Mouse (Mus musculus) testis, adult 2 months (tissue): ENCODE data around the gene Esam. TPM values are rescaled to one million over a fixed set of nuclear protein-coding genes. Genes with fewer than 3 reads are reported as not detected.

ENCODE experiments used
- H3K27ac ChIP-seq: fragments of 200-500 bp; 2 replicates; pipeline ENCODE4 v1.5.1; 2012; ENCODE audit warnings: low read depth, low read length; ENCODE audit not compliant: control insufficient read depth, insufficient read depth
- H3K27me3 ChIP-seq: fragments of 200-500 bp; 2 replicates; pipeline ENCODE4 v1.6.1; 2012; ENCODE audit warnings: mild to moderate bottlenecking, low read length, moderate library complexity; ENCODE audit not compliant: control insufficient read depth, insufficient read depth
- H3K36me3 ChIP-seq: fragments of 200-500 bp; 2 replicates; pipeline ENCODE4 v1.6.1; 2012; ENCODE audit warnings: mild to moderate bottlenecking, low read length; ENCODE audit not compliant: control insufficient read depth, insufficient read depth
- H3K4me1 ChIP-seq: fragments of 200-500 bp; 2 replicates; pipeline ENCODE4 v1.6.1; 2012; ENCODE audit warnings: low read length; ENCODE audit not compliant: control insufficient read depth, insufficient read depth
- H3K4me3 ChIP-seq: fragments of 200-500 bp; 2 replicates; pipeline ENCODE4 v1.5.1; 2012; ENCODE audit warnings: low read depth, mild to moderate bottlenecking, low read length, moderate library complexity, mixed read lengths; ENCODE audit not compliant: control insufficient read depth
- CTCF ChIP-seq: fragments of 200-500 bp; IDR thresholded peaks from 2 replicates; pipeline ENCODE4 v1.5.1; 2012; ENCODE audit warnings: low read depth, mild to moderate bottlenecking, inconsistent platforms, low read length, moderate library complexity; ENCODE audit not compliant: control insufficient read depth, insufficient read depth, insufficient replicate concordance
- POLR2A ChIP-seq: fragments of 200-500 bp; IDR thresholded peaks from 2 replicates; pipeline ENCODE4 v1.6.1; 2012; ENCODE audit warnings: low read depth, mild to moderate bottlenecking, inconsistent platforms, low read length, moderate library complexity; ENCODE audit not compliant: control insufficient read depth
- polyA plus RNA-seq: library from polyadenylated mRNA; depleted of rRNA; stranded (reverse); fragments of >200 nt; gene quantifications from 2 replicates; pipeline ENCODE4 v1.2.3, GENCODE M21; 2012

Esam gene
- polyA plus RNA-seq, 1 experiment = 3.0 TPM

DNA sequence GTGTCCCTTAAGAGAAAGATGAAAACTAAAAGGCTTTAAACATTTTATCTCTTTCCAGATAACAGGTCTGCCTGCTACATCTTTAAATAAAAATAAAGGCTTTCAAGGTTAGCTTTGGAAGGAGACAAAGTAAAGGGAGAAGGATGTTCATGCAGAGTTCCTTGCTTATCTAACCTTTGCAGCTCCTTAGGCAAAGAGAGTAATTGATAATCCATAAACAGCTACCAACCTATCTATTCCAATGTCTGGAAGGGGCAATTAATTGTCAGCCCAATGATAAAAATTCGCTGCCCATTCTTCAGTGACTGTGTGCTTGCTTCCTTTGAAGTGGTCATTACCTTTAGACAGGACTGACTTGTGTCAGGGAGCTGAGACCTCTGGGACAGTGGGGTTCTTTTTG is 35.9 kb downstream of the Esam start:
- no peak overlapping the region for H3K4me3 ChIP-seq
- no peaks in the 10 kb centered on the region for H3K27me3 ChIP-seq
- TF ChIP-seq CTCF = no peak
- TF ChIP-seq POLR2A = no peak
- H3K36me3 ChIP-seq = no peaks in the 10 kb centered on the region
- H3K27ac ChIP-seq = no peak overlapping the region
- peaks cover 2% of the 10 kb centered on the region; the same call in 1 of the 2 replicates for H3K4me1 ChIP-seq

GRCm38 (mm10) chr9:37567019-37567418 is 39.1 kb downstream of the Esam start:
- no peaks in the 10 kb centered on the region for H3K27me3 ChIP-seq

DNA sequence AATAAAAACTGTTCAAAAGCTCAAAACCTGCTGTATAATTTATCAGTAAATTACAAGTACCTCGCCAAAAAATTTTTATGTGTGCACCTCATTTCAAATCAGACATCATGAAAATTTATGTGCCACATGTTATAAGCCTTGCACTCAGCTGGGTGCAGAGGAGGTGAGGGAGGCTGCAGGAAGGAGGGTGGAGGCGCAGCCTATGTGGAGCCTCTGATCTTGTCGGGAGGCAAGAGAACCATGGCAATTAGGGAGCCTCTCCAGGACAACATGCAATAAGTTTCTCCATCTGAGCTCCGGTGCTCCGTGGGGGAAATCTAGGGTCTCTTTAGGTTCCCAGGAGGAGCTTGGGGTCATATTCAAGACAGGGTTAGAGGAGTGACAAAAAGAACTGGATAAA is 39.6 kb downstream of the Esam start:
- no peak for TF ChIP-seq CTCF
- TF ChIP-seq POLR2A = no peak
- Histone ChIP-seq H3K36me3 (no peaks in the 10 kb centered on the region), H3K27me3 (no peaks in the 10 kb centered on the region), H3K27ac (no peak overlapping the region), H3K4me1 (peaks cover 2% of the 10 kb centered on the region; the same call in 1 of the 2 replicates), H3K4me3 (no peak overlapping the region)

More at GRCm38 (mm10) chr9:37567019-37567418, 39.1 kb downstream of the Esam start:
- no peak for TF ChIP-seq CTCF
- no peak for TF ChIP-seq POLR2A
- no peak overlapping the region for H3K4me3 ChIP-seq
- H3K27ac ChIP-seq = no peak overlapping the region
- no peaks in the 10 kb centered on the region for H3K36me3 ChIP-seq
- peaks cover 2% of the 10 kb centered on the region; the same call in 1 of the 2 replicates for H3K4me1 ChIP-seq

DNA sequence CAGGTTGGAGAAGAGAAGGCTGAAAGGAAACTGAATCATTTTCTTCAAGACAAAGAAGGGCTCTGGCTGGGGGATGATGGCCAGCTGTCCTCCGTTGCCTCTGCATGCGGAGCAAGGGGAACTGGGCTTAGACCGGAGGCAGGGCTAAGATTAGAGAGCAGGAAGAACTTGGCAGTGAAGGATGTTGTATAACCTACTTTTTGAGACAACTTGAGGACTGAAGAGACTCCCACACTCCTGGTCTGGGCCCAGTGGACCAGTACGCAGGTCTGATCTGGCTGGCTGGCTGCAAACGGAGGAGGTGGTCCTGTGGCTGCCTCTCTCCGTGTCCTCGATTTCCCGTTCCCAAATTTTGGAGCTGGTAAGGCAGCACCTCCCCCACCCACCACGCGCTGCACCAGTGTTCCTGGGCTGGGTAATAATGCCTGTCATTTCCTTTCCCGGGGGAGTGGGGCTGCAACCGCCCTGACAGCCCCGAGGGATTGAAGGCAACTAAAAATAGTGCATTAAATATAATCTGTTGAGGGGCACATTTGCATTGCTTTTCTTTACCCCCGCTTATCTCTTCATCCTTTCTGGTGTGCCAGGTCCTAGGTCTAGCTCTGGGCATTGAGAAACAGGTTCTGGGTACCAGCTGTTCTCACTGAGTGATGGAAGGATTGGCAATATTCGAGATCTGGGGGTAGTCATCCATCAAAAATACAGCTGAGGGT is 40.2 kb downstream of the Esam start:
- no peak overlapping the region for H3K4me3 ChIP-seq
- no peak overlapping the region for H3K27ac ChIP-seq
- peaks cover 2% of the 10 kb centered on the region; the same call in 1 of the 2 replicates for H3K4me1 ChIP-seq
- no peaks in the 10 kb centered on the region for H3K27me3 ChIP-seq
- no peak for TF ChIP-seq CTCF
- no peak for TF ChIP-seq POLR2A
- H3K36me3 ChIP-seq = no peaks in the 10 kb centered on the region

DNA sequence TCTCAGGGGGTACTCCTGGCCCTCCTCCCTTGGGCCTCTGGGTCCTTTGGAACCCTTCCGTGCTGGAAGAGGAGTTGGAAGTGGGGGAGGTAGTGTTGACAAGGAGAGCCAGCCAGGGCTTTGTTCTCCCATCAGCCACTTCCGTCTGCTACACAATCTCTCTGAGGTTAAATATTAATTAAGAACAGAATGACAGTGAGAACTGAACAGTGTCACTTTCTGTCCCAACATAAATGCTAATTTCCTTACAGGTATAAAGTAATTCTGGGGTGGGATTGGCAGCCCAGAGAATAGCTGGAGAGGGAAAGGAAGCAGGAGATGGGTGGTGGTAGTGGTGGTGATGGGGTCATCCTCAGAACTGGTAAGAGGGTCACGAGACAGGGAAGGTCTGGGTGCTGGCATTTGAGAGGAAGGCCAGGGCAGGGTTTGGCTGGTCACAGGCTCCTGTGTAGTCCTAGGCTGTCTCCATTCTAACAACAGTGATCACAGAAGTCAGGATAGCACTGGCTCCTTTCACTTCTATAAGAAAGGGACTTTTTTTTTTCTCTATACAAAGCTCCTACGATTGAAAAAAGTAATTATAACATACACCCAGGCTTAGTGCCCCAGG is 40.8 kb downstream of the Esam start:
- Histone ChIP-seq H3K4me3 (no peak overlapping the region), H3K27ac (no peak overlapping the region), H3K4me1 (peaks cover 2% of the 10 kb centered on the region; the same call in 1 of the 2 replicates), H3K36me3 (no peaks in the 10 kb centered on the region), H3K27me3 (no peaks in the 10 kb centered on the region)
- TF ChIP-seq CTCF = no peak
- no peak for TF ChIP-seq POLR2A

- H3K4me1 ChIP-seq = peaks cover 2% of the 10 kb centered on the region; the same call in 1 of the 2 replicates
- no peaks in the 10 kb centered on the region for H3K36me3 ChIP-seq
- no peak overlapping the region for H3K27ac ChIP-seq
- TF ChIP-seq POLR2A (no peak), CTCF (no peak)
- no peak overlapping the region for H3K4me3 ChIP-seq
- H3K27me3 ChIP-seq = no peaks in the 10 kb centered on the region
Measured at GRCm38 (mm10) chr9:37569231-37569835, 41.5 kb downstream of the Esam start.

GRCm38 (mm10) chr9:37572204-37572876 is 44.5 kb downstream of the Esam start:
- no peak for TF ChIP-seq CTCF
- TF ChIP-seq POLR2A = no peak

More at GRCm38 (mm10) chr9:37572204-37572876, 44.5 kb downstream of the Esam start:
- Histone ChIP-seq H3K36me3 (no peaks in the 10 kb centered on the region), H3K27ac (no peak overlapping the region), H3K4me3 (no peak overlapping the region), H3K27me3 (no peaks in the 10 kb centered on the region), H3K4me1 (peaks cover 2% of the 10 kb centered on the region; the same call in 1 of the 2 replicates)
